Mouse (Mus musculus): ENCODE measurements around the gene Sestd1. TPM values are rescaled to one million over a fixed set of nuclear protein-coding genes. Genes with fewer than 3 reads are reported as not detected.

Sestd1 gene
- polyA plus RNA-seq, 1 experiment from 2014 or later: 5.3 TPM

- no peak for DNase-seq (ENCODE audit: low spot score)
- ATAC-seq (replicated peaks; ENCODE audit: low FRiP score): no peak
- Histone ChIP-seq H3K9me3 (ENCODE audit: control insufficient read depth, low read length) (no peaks in the 10 kb centered on the region), H3K27ac (ENCODE audit: low read depth, low read length) (no peak overlapping the region), H3K4me3 (ENCODE audit: low read depth, low read length) (no peak overlapping the region), H3K36me3 (ENCODE audit: control insufficient read depth, insufficient read depth, low read length) (no peaks in the 10 kb centered on the region), H3K4me2 (no peak overlapping the region), H3K27me3 (replicated peaks; ENCODE audit: control insufficient read depth, insufficient read depth, low read length) (no peaks in the 10 kb centered on the region), H3K4me1 (replicated peaks; ENCODE audit: control insufficient read depth, insufficient read depth, low read length) (no peaks in the 10 kb centered on the region), H3K9ac (ENCODE audit: low read depth, low read length) (no peak overlapping the region)
- 82% methylated on average over 6 of the region's 6 CpGs for WGBS
These were observed 136.9 kb downstream of the Sestd1 start for GRCm38 (mm10) chr2:77143536-77143935.

DNA sequence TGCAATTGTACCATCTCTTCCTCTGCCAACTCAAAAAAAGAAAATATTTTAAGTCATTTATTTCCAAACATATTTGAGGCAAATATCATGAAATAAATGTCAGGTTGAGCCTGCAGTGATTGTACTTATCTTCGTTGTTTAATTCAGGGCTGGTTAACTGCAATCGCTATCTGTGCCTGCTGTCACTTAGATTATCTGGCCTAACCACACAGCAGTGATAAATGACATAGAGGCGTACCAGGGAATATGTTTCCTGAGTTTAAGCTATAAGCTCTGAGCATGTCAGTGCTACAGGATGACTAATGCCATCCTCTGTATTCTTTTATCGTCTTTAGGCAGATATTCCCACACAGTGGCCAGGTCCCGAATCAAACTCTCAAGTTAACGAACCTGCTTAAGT lies 141.5 kb downstream of the Sestd1 start:
- Histone ChIP-seq H3K9ac (ENCODE audit: low read depth, low read length) (no peak overlapping the region), H3K36me3 (ENCODE audit: control insufficient read depth, insufficient read depth, low read length) (no peaks in the 10 kb centered on the region), H3K4me2 (no peak overlapping the region), H3K4me3 (ENCODE audit: low read depth, low read length) (no peak overlapping the region), H3K27ac (ENCODE audit: low read depth, low read length) (no peak overlapping the region), H3K9me3 (ENCODE audit: control insufficient read depth, low read length) (no peaks in the 10 kb centered on the region), H3K4me1 (replicated peaks; ENCODE audit: control insufficient read depth, insufficient read depth, low read length) (no peaks in the 10 kb centered on the region), H3K27me3 (replicated peaks; ENCODE audit: control insufficient read depth, insufficient read depth, low read length) (no peaks in the 10 kb centered on the region)
- 62% methylated on average over 6 of the region's 6 CpGs for WGBS
- ATAC-seq (replicated peaks; ENCODE audit: low FRiP score): no peak
- DNase-seq (ENCODE audit: low spot score): no peak

DNA sequence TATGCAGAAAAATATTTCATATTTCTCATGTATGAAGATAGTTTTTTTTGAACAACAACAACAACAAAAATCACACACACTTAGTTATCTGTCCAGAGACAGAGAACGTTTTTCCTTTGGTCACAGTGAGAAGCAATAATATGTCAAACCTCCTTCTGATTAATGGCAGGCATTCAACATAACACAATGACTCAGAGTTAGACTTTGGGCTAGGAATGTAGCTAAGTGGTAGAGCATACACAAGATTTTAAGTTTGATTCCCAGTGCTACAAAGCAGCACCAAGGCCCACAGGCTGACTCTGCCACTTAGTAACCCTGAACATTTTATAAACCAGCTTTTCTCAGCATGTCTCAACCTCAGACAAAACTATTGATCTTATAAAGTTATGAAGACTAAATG lies 145.5 kb downstream of the Sestd1 start:
- H3K4me3 ChIP-seq (ENCODE audit: low read depth, low read length): no peak overlapping the region
- H3K27me3 ChIP-seq (replicated peaks; ENCODE audit: control insufficient read depth, insufficient read depth, low read length): no peaks in the 10 kb centered on the region
- no peaks in the 10 kb centered on the region for H3K36me3 ChIP-seq (ENCODE audit: control insufficient read depth, insufficient read depth, low read length)
- H3K27ac ChIP-seq (ENCODE audit: low read depth, low read length): no peak overlapping the region
- DNase-seq (ENCODE audit: low spot score) (no peak), ATAC-seq (replicated peaks; ENCODE audit: low FRiP score) (no peak)
- 42% methylated on average over 1 of the region's 1 CpGs for WGBS
- no peaks in the 10 kb centered on the region for H3K9me3 ChIP-seq (ENCODE audit: control insufficient read depth, low read length)
- H3K4me1 ChIP-seq (replicated peaks; ENCODE audit: control insufficient read depth, insufficient read depth, low read length): no peaks in the 10 kb centered on the region
- no peak overlapping the region for H3K4me2 ChIP-seq
- no peak overlapping the region for H3K9ac ChIP-seq (ENCODE audit: low read depth, low read length)

DNA sequence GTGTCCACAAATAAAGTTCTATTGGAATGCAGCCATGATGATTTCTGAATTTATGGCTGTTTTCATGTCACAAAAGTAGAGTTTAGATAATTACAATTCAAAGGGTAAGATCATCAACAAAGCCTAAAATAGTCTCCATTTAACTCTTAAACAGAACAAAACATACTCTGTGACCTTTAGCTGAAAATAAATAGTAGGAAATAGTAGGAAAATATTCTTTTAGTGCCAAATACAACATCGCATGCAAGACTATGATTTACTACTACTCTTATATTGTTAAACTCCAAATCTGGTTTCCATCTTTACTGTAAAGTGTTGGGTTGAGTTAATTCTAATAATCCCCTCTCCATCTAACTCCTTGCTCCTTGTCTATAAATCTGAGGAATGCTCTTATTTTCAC lies 147.0 kb downstream of the Sestd1 start:
- Histone ChIP-seq H3K27ac (ENCODE audit: low read depth, low read length) (no peak overlapping the region), H3K36me3 (ENCODE audit: control insufficient read depth, insufficient read depth, low read length) (no peaks in the 10 kb centered on the region), H3K4me3 (ENCODE audit: low read depth, low read length) (no peak overlapping the region), H3K27me3 (replicated peaks; ENCODE audit: control insufficient read depth, insufficient read depth, low read length) (no peaks in the 10 kb centered on the region), H3K9ac (ENCODE audit: low read depth, low read length) (no peak overlapping the region), H3K4me2 (no peak overlapping the region), H3K4me1 (replicated peaks; ENCODE audit: control insufficient read depth, insufficient read depth, low read length) (no peaks in the 10 kb centered on the region), H3K9me3 (ENCODE audit: control insufficient read depth, low read length) (no peaks in the 10 kb centered on the region)
- WGBS: 95% methylated on average over 1 of the region's 1 CpGs
- ATAC-seq (replicated peaks; ENCODE audit: low FRiP score) (no peak), DNase-seq (ENCODE audit: low spot score) (no peak)

Other genes with a start within 250 kb of the Sestd1 start
- 3.2 and 6.3 TPM in 2 replicates for gene Ccdc141, start 110.0 kb downstream of the Sestd1 start, polyA plus RNA-seq (2014; fragmentation: Nextera tagmentation; extraction: Ambion mirVana)